Mouse (Mus musculus) frontal cortex, postnatal 36 days (tissue): Measurements from ENCODE around the gene Klf16.

ENCODE experiments used
- DNase-seq, 2 experiments: peaks; one replicate each; pipeline ENCODE4 v3.0.0; 2022; ENCODE audit warnings: low spot score in 2 of 2

The Klf16 gene

DNA sequence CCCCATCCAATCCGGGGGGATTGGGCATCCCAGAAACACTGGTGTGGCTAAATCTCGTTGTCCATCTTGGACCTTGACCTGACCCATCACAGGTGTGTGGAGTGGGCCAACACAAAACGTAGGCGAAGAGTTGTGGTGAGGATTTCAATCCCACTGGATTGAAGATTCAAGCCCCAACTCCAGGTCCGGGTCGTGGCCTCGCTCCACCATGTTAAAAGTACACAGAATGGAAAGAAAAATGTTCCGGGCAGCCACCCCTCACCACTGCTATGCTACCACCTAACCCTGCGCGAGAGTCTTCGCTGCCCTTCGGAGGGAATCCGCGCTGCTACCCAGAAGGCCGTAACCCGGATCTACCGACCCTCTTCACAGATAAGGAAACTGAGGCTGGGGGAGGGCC is 1.2 kb downstream of the Klf16 start:
- no peak for DNase-seq

- DNase-seq: peak in 1 of 2 experiments; percentile 14
Measured at GRCm38 (mm10) chr10:80574896-80575295, 2.2 kb downstream of the Klf16 start.

- peak; percentile 58 to 61 for DNase-seq
Measured at GRCm38 (mm10) chr10:80573944-80574343, 3.2 kb downstream of the Klf16 start.

DNA sequence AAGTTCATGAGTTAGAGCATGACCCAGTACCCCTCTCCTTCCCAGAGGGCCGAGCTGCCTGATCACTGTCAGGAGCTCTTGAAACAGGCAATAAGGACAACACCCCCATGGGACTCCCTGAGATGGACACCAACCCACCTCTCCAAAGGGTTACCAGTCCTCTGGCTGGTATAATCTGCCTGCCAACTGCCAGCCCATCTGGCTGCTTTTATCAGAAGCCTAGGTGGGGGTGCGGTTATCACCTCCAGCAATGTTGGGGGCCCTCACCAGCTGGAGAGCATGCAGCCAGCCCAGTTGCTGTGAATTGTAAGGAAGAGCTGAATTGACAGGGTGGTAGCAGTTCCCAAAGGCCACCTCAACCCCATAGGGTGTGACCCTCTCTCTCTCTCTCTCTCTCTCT is 4.6 kb downstream of the Klf16 start:
- DNase-seq: no peak

GRCm38 (mm10) chr10:80570871-80571836 is 6.0 kb downstream of the Klf16 start:
- DNase-seq: no peak

GRCm38 (mm10) chr10:80570419-80570818 is 6.7 kb downstream of the Klf16 start:
- no peak for DNase-seq

- no peak for DNase-seq
Measured at GRCm38 (mm10) chr10:80569664-80570066, 7.5 kb downstream of the Klf16 start.

GRCm38 (mm10) chr10:80568876-80569275 is 8.2 kb downstream of the Klf16 start:
- no peak for DNase-seq

- DNase-seq: peak; percentile 90 to 91
Measured at GRCm38 (mm10) chr10:80566375-80567092, 10.6 kb downstream of the Klf16 start.

DNA sequence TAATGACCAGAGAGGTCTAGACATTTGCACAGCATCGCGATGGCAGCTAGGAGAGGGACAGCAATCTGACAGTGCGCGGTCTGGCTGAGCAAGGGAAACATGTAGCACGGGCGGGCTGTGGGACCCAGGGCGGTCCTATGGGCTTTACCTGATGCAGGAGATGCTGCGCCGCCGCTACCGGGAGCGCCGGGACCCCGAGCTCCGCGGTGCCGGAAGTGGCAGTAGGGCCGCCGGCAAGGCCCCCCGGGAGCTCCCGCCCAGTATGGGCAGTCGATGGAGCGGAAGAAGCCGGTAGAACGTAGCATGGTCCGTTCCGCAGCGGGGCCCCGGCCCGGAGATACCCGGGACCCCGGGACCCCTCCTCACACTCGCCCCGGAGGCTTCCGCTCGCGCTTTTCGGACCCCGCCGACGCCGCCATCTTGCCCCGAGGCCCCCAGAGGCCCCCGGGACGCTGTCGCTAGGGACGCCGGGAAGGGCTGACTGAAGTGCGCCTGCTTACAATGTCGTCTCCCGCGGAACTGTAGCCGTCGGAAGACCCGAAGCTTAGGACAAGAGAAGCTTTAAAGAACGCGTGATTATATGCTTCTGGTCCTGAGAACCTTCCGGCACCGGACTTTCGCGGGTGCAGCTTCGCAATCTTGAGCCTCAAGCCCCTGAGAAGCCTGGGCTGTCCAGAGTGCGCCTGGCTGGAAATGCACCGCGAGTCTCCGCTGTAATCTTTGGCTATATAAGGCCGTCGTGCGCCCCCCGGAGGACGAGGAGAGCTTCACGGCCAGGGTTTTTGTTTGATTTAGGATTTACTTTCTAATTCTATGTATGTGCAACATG is 15.8 kb downstream of the Klf16 start, which contains the start of gene Rexo1:
Gene Rexo1, minus strand, starts transcription at position 445 of the 829 bp plus-strand sequence.
- peak; percentile 95 to 97 for DNase-seq

GRCm38 (mm10) chr10:80560621-80561020 is 16.5 kb downstream of the Klf16 start:
- DNase-seq: no peak

GRCm38 (mm10) chr10:80559431-80559830 is 17.7 kb downstream of the Klf16 start:
- DNase-seq: no peak

- DNase-seq: peak; percentile 70 to 73
Measured at GRCm38 (mm10) chr10:80557346-80557965, 19.7 kb downstream of the Klf16 start.

- no peak for DNase-seq
Measured at GRCm38 (mm10) chr10:80553997-80554396, 23.1 kb downstream of the Klf16 start.

DNA sequence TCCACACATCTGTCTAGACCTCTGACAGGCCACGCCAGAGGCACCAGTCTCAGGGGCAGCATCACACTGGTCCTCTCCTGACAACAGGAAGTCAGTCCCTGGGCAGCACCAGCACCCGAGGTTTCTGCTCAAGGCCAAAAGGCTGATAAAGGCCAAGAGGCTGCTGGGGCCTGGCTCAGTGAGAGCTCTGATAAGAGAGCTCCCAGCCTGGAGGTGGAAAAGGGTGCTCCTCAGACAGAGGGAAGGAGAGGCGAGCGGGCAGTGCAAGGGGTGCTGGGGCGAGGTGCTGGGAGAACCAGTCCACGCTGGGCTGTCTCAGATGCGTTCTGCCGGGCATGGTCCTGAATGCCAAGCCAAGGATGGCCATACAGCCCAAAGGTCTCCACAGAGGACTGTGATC is 23.5 kb downstream of the Klf16 start:
- no peak for DNase-seq

- DNase-seq: no peak
Measured at GRCm38 (mm10) chr10:80552364-80552763, 24.8 kb downstream of the Klf16 start.

DNA sequence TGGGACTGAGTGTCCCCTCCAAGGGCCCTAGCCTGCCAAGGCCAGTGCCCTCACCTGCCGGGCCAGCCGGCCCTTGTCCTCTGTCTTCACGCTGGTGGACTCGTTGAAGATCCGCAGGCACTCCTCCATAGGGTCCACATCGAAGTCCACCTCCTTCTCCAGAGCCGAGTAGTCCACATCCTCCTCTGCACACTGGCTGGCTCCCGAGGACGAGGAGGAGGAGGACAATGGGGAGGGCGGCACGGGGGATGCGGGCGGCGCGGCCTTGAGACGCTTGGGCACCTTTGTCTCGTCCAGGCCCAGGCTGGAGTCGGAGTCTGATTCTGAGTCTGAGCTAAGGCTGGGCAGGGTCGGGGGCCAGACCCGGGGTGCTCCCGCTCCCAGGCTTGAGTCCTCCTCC is 27.8 kb downstream of the Klf16 start:
- no peak for DNase-seq

- no peak for DNase-seq
Measured at GRCm38 (mm10) chr10:80548428-80549006, 28.6 kb downstream of the Klf16 start.

- no peak for DNase-seq
Measured at GRCm38 (mm10) chr10:80547539-80547938, 29.6 kb downstream of the Klf16 start.

DNA sequence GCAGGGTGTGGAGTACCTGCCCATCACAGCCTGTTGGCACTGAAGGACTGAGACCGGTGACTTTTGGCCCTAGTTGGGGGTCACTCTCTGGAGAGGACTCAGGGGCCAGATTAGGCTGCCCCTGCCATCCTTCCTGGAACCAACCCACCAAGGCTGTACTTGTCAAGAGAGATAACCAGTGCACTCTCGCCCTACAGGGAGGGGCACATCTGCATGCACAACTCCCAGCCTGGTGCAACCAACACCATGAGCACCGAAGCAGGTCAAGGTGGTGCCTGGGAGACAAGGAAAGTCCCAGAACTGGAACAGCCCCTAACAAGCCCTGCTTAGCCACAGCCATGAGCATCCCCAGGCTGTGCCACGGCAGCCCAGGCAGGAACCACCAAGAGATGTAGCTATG is 30.2 kb downstream of the Klf16 start:
- DNase-seq: no peak

DNA sequence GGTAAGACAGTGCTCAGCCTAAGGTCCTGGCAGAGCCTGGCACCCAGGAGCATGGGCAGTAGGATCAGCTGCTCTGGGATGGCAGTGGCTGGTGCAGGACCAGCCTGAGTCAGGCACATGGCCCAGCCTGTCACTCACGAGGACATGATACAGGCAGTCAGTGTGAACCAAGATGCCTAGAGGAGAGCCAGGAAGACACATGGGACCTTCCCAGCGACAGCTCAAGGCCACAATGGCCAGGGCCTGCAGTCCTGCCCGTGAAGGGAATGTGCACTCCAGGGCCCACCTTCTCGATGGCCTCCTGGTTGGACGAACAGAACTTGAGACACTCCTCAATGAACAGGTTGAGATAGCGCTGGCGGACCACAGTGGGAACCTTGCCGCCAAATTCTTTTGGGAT is 31.5 kb downstream of the Klf16 start:
- no peak for DNase-seq
